Mouse (Mus musculus) G1E (cell line): Measurements from ENCODE around the gene Katnb1.

Experiments
- CTCF ChIP-seq: IDR thresholded peaks from 2 replicates; pipeline ENCODE4 v1.5.1; 2012; ENCODE audit warnings: low read depth, low read length, inconsistent platforms, mixed read lengths
- GATA1 ChIP-seq: IDR thresholded peaks from 2 replicates; pipeline ENCODE4 v1.6.1; 2012; ENCODE audit warnings: borderline replicate concordance, low read length, inconsistent platforms, mixed read lengths

GRCm38 (mm10) chr8:95113108-95113507 lies 32.1 kb downstream of the Katnb1 start:
- TF ChIP-seq CTCF: no peak
- TF ChIP-seq GATA1: no peak
